Mouse (Mus musculus) granulocyte monocyte progenitor cell, adult 5-6 weeks (primary cell): ENCODE data around the gene Itpr1. TPM values are rescaled to one million over a fixed set of nuclear protein-coding genes. Genes with fewer than 3 reads are reported as not detected.

Experiments used
- ATAC-seq: replicated peaks from 2 replicates; pipeline ENCODE4 v1.8.0; 2016; ENCODE audit warnings: mild to moderate bottlenecking, moderate TSS enrichment, inconsistent platforms; ENCODE audit not compliant: poor library complexity, severe bottlenecking
- total RNA-seq, 2 experiments: library from RNA; stranded (forward) in 1 of 2; stranded (reverse) in 1 of 2; fragments of 200-712, 200-1000 nt in 1 of 2; fragments of >200 nt in 1 of 2; fragmentation: Nextera tagmentation in 1 of 2; gene quantifications; 2 replicates each; pipeline ENCODE4 v1.2.3; 2014 to 2017

Gene Itpr1
- total RNA-seq, 2 experiments from 2014 or later = 56.4 to 94.5 TPM

- no peak for ATAC-seq
Observed at GRCm38 (mm10) chr6:108456231-108457062, 243.6 kb downstream of the Itpr1 start.

- peak; percentile 34 for ATAC-seq
Observed at GRCm38 (mm10) chr6:108457063-108457405, 244.1 kb downstream of the Itpr1 start.

GRCm38 (mm10) chr6:108457516-108458181 is 244.8 kb downstream of the Itpr1 start:
- ATAC-seq = peak; percentile 74

GRCm38 (mm10) chr6:108458182-108458571 is 245.3 kb downstream of the Itpr1 start:
- peak; percentile 73 for ATAC-seq

GRCm38 (mm10) chr6:108458826-108459225 is 245.9 kb downstream of the Itpr1 start:
- no peak for ATAC-seq

GRCm38 (mm10) chr6:108464308-108464979 is 251.5 kb downstream of the Itpr1 start:
- no peak for ATAC-seq

- ATAC-seq = no peak
Observed at GRCm38 (mm10) chr6:108465159-108465558, 252.3 kb downstream of the Itpr1 start.

GRCm38 (mm10) chr6:108466061-108466531 is 253.2 kb downstream of the Itpr1 start:
- peak; percentile 94 for ATAC-seq

GRCm38 (mm10) chr6:108467597-108467996 is 254.7 kb downstream of the Itpr1 start:
- no peak for ATAC-seq

- no peak for ATAC-seq
Observed at GRCm38 (mm10) chr6:108468226-108468825, 255.4 kb downstream of the Itpr1 start.

- peak; percentile 52 for ATAC-seq
Observed at GRCm38 (mm10) chr6:108471878-108472277, 259.0 kb downstream of the Itpr1 start.

GRCm38 (mm10) chr6:108472748-108473147 is 259.9 kb downstream of the Itpr1 start:
- no peak for ATAC-seq

- ATAC-seq = peak; percentile 93
Observed at GRCm38 (mm10) chr6:108476797-108477235, 263.9 kb downstream of the Itpr1 start.

GRCm38 (mm10) chr6:108477602-108478001 is 264.7 kb downstream of the Itpr1 start:
- ATAC-seq = peak; percentile 44

- ATAC-seq = no peak
Observed at GRCm38 (mm10) chr6:108481190-108481589, 268.3 kb downstream of the Itpr1 start.

GRCm38 (mm10) chr6:108482464-108482863 is 269.6 kb downstream of the Itpr1 start:
- no peak for ATAC-seq

- no peak for ATAC-seq
Observed at GRCm38 (mm10) chr6:108486212-108486992, 273.5 kb downstream of the Itpr1 start.

GRCm38 (mm10) chr6:108487300-108487835 is 274.5 kb downstream of the Itpr1 start:
- ATAC-seq = no peak

GRCm38 (mm10) chr6:108488250-108488649 is 275.4 kb downstream of the Itpr1 start:
- peak; percentile 47 for ATAC-seq
